Mouse (Mus musculus) layer of hippocampus, adult 18-20 months (tissue): ENCODE measurements at regions not wholly inside any gene's neighbourhood (a gene's known extent, or its start where the extent isn't known, plus 50 kb on each side); places are given as distances from the start of the nearest gene placed in this dataset.
A peak's percentile ranks its signal among the peaks of the same experiment; 100 is the strongest.

Experiments
- DNase-seq, 2 experiments: peaks; one replicate each; pipeline ENCODE4 v3.0.0; 2022; ENCODE audit warnings: low spot score in 2 of 2

DNA sequence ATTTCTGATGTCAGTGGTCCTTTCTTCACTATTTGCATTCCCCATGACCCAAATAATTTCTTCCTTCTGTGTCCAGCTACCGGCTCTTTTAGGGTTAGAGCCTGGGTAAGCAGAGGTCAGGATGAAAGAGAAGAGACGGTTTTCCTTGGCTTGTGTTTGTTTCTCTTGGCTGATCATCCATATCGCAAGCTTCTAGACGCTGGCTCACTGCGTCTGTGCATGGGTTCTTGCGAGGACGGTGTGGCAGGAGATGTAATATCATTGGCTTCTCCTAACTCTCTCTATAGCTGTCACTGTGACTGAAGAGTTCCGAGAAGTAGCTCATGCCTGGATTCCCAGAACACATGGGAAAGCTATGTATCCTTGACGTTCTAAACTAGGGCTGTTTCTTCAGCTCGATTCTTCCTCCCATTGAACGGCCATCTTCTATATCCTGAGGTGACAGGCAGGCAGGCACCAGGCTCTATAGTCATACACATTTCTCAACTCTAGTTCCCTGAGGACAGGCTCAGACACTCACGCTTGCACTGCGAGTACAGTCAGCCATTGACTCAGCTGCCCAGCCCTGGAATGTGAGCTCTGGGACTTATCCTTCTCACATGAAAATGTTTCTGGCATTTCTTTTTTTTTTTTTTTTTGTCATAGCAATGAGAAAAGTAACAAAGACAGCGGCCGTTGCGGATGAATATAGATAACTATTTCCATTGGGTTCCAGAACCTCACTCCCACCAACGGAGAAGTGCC, 85.0 kb downstream of the Bach1 start:
- DNase-seq = no peak

DNA sequence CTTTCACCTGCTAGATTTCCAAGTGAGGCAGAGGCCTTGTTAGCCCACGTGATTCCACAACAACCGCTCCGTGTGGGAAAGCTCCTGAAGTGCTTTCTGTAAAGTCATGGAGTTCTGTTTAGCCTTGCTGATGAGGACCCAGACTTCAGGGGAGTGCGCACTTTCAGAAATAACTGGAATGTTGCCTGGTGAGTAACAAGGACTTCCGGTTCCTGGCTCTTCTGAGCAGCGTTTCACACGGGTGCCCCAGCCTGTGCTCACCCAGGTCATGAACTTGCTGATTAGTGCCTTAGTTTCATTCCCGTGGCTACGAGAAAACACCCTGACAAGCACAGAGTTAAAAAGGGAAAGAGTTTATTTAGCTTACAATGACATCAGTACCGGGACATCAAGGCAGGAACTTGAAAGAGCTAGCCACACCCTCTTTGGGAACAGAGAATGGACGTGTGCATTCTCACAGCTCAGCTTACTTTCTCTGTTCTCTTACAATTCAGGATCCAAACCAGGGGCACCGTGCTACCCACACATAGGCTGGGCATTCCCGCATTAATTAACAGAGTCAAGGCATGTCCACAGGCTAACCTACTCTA, 85.8 kb downstream of the Bach1 start:
- DNase-seq = no peak

DNA sequence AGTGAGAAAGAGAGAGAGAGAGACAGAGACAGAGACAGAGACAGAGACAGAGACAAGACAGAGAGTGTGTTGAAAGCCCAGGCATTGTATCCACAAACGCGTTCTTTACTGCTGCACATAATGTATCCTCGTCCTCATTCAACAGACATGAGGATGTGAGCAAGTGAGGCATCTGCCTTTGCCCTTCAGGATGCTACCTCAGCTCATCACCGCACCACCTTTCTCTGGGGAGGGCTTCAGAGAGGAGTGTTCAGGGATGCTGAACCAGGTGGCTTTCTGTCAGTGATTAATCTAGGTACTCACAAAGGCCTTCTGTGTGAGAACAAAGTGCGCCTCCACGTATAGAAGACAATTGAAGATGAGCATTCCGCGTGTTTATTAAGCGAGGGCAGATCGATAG, 90.8 kb downstream of the Bach1 start:
- no peak for DNase-seq

DNA sequence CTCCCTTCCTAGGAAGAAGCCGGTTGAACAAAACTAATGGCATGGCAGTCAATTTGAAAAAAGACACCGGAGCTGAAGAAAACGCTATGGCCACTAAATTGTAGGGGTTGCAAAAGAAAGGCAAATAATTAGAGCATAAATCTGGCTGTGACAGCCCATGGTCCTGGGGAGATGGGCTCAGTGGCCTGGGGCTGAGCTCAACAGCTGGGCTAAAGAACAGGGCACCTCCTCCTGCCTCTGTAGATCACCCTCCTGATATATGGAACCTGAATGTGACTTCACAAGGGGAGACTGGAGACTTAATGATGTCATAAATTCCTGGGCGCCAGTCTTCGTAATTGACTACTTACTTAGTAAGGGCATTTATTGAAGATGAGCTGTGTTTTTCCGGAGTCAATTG, 91.2 kb downstream of the Bach1 start:
- no peak for DNase-seq

GRCm38 (mm10) chr16:87796514-87797248, 97.9 kb downstream of the Bach1 start:
- DNase-seq = peak in 1 of 2 experiments; percentile 36

DNA sequence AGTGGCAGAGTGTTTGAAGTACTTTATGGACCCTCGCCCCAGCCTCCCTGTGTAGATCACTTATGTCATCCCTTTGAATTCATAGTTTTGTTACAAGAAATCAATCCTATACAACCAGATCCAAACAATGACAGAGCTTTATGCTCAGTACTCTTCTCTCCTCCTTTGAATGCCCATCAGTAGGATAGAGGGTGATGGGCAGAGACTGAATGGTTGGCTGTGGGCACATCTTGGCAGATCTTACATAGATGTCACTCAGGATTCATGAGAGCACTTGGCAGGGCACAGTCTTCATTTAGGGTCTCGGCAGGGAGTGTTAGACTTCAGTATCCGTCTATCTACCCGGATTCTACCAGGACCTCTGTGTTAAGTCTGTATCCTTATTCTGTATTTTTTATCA, 103.6 kb downstream of the Bach1 start:
- DNase-seq = no peak

DNA sequence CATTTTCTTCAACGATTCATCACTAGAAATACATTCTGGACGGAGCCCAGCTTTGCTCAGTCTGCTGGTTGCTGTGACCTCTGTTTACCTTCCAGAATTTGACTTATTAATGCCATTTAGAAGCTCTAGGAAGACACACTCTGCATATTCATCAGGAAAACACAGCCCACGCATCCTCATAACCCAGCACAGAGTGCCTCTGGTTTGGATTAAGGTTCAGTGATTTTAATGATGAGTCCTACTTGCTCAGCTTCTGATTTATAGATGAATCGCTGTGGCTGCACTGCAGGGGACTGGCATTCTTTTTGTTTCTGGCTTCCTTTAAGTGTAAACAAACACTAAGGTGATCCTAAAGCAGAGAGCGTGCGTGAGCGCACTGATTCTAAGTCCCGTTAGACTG, 118.8 kb downstream of the Bach1 start:
- DNase-seq = no peak

GRCm38 (mm10) chr16:87834296-87834695, 135.6 kb downstream of the Bach1 start:
- DNase-seq = no peak

DNA sequence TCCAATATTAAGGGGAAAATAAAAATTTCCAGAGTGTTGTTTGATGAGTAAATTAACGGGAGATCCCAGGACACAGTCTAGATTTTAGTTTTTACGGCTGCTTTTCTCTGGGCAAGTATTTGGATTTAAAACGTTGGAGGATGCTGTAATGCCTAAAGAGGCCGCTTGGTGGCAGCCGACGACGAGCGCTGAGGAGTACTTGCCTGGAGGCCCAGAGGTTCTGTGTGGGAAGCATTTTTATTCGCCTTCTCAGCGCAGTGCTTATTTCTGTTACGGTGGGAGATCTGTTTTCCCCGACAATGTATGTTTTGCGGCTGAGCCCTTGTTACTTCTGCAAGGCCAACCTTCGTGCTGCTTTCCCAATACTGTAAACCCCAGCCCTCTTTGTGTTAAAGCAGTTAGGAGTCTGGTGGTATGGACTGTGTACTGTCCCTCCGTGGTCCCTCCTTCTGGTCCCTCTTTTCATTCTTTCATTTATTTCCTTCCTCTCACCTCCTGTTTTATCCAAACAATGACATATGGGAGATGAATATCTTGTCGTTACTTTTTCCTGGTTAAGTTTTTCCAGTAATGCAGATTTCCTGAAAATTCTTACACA, 142.3 kb downstream of the Bach1 start:
- peak; percentile 59 to 87 for DNase-seq
